Mouse (Mus musculus) spleen, adult 18-20 months (tissue): ENCODE data around the gene 6030458C11Rik.
"Not testable (repeated sequence)": the region's sequence is repeated elsewhere in the genome, so short reads cannot be mapped to it uniquely, and the experiment has no call there.

Experiments used
- DNase-seq, 2 experiments: peaks; one replicate each; pipeline ENCODE4 v3.0.0; 2022; ENCODE audit warnings: mixed read lengths in 2 of 2

The 6030458C11Rik gene

DNA sequence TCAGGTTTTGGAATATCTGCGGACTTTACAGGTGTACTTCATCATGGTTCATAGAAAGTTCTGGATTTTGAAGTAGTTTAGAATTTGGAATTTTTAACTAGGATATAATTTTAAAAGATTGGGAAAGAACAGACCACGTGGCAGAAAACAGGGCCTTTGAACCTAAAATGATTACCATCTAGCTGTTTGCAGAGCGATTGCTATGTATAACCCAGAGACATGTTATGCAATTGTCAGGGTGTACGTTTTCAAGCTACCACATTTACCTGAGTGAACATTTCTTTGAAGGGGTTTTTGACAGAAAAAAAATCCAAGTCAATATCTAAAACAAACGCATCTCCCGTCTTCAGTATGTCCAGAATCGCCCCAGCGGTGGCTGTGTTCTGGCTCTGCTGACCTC is 6.9 kb downstream of the 6030458C11Rik start:
- DNase-seq, result no peak

DNA sequence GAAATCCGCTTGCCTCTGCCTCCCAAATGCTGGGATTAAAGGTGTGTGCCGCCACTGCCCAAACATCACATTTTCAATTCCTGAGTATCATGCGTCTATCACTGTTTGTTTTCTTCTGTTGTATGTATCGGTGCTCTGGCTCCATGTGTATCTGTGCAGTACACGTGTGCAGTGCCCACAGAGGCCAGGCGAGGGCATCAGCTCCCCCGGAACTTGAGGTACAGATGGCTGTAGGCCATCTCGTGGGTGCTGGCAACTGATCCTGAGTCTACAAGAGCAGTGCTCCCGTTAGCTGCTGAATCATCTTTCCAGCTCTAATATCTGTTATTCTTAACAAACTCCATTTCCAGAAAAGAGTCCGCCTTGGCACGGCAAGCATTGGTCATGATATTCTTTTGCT is 11.8 kb downstream of the 6030458C11Rik start:
- DNase-seq, result no peak

DNA sequence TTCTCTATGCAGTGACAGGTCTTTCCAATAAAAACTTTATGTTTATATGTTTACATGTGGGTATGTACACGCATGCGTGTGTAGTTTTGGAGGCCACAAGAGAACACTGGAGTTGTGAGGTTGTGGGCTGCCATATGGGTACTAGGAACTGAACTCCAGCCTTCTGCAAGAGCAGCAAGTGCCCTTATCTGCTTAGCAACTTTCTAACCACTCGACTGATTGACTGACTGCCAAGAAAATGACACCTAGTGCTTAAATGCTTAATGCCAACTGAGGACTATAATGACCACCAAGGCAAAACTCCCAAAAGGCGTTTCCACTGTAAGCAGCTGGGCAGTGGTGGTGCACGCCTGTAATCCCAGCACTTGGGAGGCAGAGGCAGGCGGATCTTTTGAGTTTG is 15.1 kb downstream of the 6030458C11Rik start:
- no peak for DNase-seq

DNA sequence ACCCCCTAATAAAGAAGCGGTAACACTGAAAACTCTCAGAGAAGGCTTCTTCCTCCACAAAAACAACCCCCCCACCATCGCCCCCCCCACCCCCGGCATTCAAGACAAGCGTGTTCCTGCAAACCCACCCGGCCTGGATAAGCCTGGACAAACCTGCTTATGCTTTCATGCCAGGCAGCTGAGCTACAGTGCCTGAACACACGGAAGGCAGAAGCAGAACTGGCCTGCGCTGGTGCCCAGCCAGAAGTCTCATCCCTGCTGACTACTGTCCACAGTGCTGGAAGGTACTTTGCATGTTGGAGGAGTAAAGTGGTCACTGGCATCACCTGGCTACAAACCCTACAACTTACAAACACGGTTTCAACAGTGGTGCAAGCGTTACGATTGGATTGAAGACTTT is 17.4 kb downstream of the 6030458C11Rik start:
- DNase-seq, result no peak

DNA sequence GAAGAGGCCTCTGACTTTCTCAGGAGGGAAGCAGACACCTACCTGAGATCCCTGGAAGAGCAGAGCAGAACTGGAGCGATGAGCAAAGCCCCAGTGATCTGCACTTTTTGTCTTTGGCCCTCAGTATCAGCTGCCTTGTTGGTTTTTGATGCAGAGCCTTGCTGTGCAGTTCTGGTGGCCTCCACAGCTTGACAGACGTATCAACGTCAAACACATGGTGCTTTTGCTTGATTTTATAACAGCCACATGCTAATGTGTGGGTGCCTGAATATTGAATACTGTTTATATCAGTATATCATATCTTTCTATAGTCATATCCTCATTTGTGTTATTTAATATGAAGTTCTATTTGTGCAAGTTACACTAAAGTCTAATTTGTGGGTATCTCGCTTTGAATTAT is 19.4 kb downstream of the 6030458C11Rik start:
- no peak for DNase-seq

DNA sequence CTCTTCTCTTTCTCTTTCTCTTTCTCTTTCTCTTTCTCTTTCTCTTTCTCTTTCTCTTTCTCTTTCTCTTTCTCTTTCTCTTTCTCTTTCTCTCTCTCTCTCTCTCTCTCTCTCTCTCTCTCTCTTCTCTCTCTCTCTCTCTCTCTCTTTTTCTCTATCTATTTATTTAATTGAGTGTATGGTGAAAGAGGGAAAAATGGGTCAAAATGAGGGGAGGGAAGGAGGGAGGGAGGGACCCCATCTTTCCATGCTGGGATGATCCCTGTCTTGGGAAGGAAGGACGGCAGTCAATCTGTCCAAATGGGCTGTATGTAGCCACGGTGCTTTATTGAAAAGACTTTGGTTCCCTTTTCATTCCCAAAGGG is 23.3 kb downstream of the 6030458C11Rik start:
- DNase-seq, result not testable (repeated sequence)

DNA sequence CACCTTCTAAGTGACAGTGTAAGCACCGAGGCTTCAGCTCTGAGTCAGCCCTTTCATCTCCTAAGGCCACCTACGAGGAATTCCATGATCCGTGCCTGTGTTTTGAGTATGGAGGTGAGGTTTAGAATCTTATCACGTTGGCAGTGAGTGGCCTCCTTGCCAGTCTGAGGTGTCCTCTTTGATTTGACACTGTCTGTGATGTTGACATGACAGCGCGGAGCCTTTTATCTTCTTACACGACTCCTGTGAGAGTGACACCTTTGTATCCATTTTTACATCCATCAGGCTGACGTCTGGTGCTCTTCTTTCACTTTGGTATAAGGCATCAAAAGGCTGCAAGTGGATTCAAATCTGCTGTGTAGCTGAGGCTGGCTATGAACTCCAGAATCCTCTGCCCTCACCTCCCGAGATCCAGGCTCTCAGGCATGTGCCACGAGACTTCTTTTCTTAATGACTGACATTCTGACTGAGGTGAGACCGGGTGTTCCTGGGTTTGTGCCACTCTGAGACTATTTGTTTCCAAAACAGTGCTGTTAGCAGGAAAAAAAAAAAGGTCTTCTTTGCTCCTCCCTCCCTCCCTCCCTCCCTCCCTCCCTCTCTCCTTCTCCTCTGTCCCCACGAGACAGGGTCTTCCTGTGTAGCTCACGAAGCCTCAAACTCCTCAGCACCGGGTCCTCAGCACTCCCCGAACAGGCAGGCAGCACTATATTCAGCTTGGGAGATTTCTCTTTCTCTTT is 23.9 kb downstream of the 6030458C11Rik start:
- no peak for DNase-seq

DNA sequence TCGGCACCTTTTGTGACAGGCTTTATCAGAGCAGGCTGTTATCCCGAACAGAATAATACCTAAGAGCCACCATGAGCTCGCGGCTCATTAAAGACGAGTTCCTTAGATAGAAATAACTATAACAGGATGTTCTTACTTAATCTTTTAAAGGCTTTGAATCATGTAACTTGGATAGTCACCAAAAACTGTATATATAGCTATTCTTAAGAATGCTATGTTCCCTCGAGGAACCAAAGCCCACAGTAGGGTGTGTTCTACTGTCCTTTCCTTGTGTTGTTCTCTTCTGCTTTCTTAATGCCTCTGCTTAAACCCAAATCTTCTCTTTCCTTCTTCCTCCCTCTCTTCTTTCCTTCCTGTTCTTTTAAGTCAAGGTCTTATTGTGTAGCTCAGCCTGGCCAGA is 26.4 kb downstream of the 6030458C11Rik start:
- no peak for DNase-seq

DNA sequence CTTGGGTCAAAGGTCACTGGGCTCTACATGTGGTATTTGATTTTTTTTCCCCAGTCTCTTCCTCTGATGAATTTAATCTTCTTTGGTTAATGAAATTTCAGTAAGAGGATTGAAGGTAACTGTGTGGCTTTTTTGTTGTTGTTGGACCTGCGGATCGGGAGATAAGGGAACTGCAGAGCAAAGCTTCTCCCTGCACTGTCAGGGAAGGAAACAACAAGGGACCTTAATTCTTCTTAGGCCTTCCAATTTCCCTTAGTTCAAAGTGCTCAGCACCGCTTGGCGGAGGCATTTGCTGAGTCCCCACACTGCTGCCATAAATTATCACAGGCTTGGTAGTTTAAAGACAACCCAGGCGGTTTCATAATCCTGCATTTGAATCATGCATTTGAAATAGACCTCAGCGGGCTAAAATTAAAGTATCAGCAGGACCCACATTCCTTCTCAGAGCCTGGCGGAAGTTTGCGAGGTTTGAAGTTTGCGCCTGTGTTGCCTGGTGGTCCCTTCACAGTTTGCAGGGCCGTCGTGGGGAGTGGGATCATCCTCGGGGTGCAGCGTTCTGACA is 28.5 kb downstream of the 6030458C11Rik start:
- no peak for DNase-seq

DNA sequence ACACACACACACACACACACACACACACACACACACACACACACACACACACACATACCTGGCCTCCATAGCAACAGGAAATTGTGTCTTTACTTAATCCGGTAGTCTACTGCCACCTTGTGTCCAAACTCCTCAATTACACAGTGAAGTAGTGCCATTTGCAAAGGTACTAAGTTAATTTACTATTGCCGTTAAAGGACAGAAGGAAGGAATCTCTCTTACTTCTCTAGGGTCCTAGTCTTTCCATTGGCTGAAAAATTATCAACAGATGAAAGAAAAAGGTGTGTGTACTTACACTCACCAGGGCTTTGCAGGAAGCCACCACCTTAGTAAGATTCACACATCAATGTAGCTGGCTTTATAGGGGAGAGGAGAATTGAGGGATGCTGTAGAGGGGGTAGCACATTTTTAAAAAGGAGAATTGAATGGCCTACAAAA is 29.0 kb downstream of the 6030458C11Rik start:
- peak in 1 of 2 experiments; percentile 28 for DNase-seq

DNA sequence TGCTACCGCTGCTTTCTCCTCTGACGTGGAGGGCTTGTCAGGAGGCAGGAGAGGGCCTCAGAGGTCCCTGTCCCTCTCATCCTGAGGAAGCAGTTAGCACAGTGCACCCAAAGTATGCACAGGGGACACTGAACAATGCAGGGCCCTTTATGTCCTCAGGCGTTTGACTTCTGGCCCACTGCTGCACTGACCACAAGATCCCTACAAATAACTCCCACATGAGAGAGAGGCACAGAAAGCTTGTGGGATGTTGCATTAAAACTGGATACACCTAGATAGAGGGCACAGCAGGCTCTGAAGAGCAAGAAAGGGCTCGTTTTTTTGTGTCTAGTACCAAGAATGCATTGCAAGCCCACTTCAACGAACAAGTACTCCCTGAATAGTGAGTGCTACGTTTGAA is 30.1 kb downstream of the 6030458C11Rik start:
- DNase-seq, result no peak

DNA sequence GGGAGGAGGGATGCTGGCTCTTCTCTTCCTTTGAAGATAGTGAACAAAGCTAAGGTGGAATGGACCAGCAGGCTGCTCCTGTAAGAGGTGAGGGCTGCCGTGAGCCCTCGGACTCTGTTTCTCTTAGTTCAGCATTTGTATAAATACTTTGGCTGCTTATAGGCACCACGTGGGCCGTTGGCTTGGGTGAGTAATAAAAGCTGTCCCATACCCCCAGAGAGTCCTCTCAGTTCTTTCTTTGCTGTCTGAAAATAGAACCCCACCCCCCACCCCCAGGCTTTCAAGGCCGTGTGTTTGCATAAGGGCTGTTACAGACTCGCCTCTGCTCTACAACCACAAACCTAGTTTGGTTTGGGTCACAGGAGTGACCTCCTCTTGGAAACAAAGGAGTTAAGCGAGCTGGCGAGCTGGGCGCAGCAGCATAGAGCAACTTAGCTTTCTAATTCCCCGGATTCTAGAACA is 35.0 kb downstream of the 6030458C11Rik start:
- DNase-seq, result no peak

DNA sequence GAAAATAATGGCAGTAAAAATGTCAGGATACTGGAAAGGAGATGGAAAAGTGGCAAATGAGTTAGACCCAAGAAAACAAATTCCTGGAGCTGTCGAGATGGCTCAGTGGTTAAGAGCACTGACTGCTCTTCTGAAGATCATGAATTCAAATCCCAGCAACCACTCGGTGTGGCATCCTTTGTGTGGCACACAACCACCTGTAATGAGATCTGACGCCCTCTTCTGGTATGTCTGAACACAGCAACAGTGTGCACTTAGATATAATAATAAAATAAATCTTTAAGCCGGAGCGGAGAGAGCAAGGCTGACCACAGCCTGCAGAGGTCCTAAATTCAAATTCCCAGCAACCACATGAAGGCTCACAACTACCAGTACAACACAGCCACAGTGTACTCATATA is 35.9 kb downstream of the 6030458C11Rik start:
- DNase-seq, result no peak

DNA sequence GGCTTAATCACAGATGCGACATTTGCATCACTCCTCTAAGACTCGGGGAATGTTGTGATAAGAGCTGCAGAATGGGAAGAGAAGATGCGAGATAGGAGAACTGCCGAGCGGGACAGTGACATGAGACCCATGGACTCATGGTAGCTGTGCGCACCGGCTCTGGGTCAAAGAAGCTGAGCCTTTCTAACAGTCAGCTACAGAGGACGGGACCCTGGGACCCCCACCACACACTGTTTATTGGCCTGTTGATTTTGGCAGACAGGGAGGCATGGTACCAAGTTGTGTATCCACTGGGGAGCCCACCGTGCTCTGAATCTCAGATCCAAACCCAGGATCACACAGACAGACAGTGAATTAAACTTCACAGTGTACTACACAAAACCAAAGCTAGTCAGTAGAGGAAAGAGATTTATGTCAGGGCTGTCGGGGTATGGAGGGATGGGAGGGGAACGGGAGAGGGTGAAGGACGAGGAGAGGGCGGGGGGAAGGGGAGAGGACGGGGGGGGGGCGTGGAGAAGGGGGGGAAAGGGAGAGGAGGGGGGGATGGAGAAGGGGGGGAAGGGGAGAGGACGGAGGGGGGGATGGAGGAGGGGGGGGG is 42.6 kb downstream of the 6030458C11Rik start:
- no peak for DNase-seq

DNA sequence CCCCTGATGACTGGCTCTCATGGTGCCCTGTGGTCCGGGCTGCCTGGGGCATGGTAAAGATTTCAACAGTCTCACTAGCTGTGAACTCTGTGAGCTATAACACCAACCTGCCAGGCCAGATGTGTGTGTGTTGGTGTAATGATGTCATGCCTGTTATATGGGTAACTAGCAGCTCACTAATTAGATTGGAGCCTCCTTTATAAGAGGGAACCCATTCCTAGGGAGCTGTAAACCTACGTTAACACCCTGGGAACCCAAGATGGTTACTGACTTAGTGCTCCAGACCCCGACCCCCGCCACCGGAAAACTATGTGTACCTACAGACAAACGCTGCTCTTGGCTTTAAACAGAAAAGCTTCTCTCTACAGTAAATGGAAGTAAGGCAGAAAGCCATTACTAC is 43.2 kb downstream of the 6030458C11Rik start:
- DNase-seq, result no peak

DNA sequence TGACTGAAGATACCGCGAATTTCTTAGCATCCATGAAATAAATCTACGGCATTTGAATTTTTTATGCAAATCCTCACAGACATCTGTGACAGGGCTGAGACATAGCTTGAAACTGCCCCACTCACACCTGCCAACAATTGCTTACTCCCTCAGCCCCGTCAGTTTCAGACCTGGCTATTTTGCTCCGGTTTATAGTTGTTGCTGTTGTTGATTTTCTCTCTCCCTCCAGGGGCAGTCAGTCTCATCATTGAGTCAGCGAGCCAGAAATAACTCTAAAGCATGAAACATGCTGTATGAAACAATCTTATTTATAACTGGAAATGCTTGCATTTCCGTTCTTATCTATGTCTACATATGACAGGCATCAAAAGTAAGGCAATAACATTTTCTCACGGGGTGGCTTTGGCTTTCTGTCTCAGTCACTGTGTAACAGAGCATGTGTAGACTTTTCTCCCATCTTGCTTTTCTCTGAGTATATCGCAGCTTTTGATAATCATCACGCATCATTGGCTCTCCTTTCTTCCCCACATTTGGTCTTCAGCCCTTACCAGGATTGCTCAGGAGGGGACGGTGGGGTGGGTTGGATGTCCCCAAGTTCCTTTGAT is 50.2 kb downstream of the 6030458C11Rik start:
- no peak for DNase-seq

DNA sequence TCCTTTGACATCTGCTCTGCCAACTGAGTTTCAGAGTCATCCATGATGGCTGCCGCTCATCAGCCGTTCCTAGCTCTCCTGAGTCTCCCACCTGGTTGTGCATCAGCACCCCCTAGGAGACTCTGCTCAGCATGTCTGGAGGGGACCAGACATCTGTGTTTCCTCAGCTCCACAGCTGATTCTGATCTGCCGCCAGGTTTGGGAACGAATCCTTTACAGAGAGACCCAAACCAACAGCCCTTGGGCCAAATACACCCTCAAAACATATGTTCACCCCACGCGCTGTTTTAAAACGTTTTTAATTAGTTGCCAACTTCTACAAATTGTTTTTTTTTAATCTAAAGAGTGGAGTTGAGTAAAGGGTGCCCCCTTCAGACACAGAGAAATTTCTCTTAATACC is 53.5 kb downstream of the 6030458C11Rik start:
- no peak for DNase-seq

DNA sequence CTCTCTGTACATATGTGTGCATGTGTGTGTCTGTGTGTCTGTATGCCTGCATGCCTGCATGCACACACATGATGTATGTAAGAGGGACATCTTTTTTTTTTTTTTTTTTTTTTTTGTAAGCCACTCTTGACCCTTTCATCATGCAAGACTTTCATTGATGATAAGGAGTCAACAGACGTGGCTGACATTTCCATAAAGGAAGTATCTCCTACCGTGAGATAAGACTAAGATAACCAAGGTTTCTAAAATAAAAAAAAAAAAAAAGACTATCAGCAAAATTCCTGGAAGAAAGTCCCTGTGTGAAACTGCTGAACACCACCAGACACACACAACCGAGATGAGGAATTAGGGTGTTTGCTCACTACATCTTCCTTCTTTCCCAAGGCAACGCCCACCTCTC is 57.6 kb downstream of the 6030458C11Rik start:
- DNase-seq, result no peak

DNA sequence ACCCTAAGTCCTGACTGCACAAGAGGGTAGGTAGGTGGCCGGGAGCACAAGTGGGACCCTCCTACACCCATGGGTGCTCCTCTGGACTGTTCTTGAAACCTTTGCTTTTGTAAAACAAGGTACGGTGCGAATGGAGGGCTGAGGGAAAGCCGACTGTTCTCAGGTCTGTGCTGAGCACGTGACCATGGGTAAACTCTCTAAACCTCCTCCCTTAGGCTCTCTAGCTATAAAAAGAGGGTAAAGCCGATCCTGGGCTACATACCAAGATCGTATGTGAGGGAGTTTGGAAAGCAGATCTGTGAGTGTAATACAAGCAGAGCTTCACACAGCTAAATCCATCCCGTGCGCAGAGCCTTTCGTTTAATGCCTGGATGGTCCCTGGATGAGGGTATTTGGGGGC is 61.3 kb downstream of the 6030458C11Rik start:
- DNase-seq, result no peak

DNA sequence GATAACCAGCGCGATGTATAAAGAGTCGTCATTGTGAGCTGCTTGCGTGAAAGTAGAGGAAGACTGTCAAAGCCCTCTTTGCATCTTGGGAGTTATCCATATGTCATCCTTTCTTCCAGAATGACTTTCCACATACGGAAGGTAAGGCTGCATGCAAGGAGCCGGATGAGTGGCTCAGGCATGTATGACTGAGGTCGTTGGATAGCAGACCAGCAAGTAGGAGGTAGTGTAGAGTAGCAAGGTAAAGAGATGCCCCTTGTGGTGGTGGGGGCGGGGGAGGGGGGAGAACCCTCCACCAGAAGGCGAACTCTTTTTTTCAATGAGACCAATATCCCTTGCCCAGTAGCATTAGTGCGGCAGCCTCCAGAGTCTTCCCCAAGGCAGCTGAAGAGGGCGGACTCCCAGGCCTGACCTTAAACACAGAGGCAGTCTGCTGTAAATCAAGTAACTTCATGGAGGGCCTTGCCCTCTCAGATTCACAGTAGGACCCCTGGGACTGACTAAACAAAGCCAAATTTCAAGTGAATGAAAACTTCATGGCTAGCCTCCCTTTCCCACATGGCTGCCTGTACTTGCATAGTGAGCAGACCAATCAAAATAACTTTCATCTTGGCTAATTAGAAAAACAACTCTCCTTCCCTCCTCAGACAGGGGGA is 62.1 kb downstream of the 6030458C11Rik start:
- no peak for DNase-seq

DNA sequence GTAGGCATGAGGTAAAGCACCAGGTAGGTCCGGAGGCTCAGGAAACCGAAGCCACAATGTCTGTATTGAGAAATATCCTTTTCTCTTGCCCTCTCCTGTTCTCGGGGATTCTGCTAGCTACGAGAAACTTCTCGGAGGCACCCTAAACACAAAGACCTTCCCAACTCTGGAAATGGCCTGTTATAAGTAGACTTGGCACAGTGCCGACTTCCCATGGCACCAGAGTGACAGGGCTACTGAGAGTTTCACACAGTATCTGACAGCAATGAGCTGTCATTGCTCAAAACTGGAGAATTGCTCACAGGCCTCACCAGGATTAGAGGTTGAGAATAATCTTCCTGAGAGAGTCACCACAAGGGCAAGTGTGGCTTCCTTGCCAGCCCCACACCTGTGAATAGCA is 63.7 kb downstream of the 6030458C11Rik start:
- no peak for DNase-seq

DNA sequence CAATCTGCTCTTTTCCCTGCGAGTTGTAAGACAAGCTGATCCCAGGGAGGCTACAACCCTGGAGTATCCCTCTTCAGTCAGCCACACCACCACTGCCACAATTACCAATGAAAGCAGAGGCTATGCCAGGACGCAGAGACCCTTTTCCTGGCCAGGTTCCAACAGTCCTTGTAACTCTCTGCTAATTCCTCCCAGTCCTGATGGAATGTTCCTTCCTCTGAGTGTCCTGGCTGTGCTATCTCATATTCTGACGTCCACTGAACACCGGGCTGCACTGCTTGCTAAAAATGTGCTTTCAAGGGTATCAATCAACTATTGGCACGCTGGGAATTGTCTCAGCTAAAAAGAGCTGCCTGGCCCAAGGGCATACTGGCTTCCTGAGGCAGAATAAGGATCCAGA is 66.0 kb downstream of the 6030458C11Rik start:
- DNase-seq, result no peak
